Mouse (Mus musculus): Measurements from ENCODE around the gene Gm10295.

The Gm10295 gene

GRCm38 (mm10) chr7:71351364-71351763 lies at the start of gene Gm10295:
Gene Gm10295, minus strand, starts transcription at chr7:71351485.
- peak; percentile 52 for DNase-seq (ENCODE audit: low read depth, low spot score)

- DNase-seq (ENCODE audit: low read depth, low spot score), result peak; percentile 55
Observed at GRCm38 (mm10) chr7:71401032-71401431, 49.7 kb upstream of the Gm10295 start.

GRCm38 (mm10) chr7:71399891-71400632 lies 48.8 kb upstream of the Gm10295 start:
- no peak for DNase-seq (ENCODE audit: low read depth, low spot score)

GRCm38 (mm10) chr7:71398959-71399756 lies 47.9 kb upstream of the Gm10295 start:
- no peak for DNase-seq (ENCODE audit: low read depth, low spot score)

- DNase-seq (ENCODE audit: low read depth, low spot score), result no peak
Observed at GRCm38 (mm10) chr7:71398389-71398788, 47.1 kb upstream of the Gm10295 start.

GRCm38 (mm10) chr7:71392795-71393341 lies 41.6 kb upstream of the Gm10295 start:
- DNase-seq (ENCODE audit: low read depth, low spot score), result no peak

GRCm38 (mm10) chr7:71391333-71391732 lies 40.0 kb upstream of the Gm10295 start:
- DNase-seq (ENCODE audit: low read depth, low spot score), result no peak

GRCm38 (mm10) chr7:71390291-71390690 lies 39.0 kb upstream of the Gm10295 start:
- DNase-seq (ENCODE audit: low read depth, low spot score), result no peak

- DNase-seq (ENCODE audit: low read depth, low spot score), result no peak
Observed at GRCm38 (mm10) chr7:71386050-71386449, 34.8 kb upstream of the Gm10295 start.

- DNase-seq (ENCODE audit: low read depth, low spot score), result no peak
Observed at GRCm38 (mm10) chr7:71384921-71385320, 33.6 kb upstream of the Gm10295 start.

- DNase-seq (ENCODE audit: low read depth, low spot score), result peak; percentile 75
Observed at GRCm38 (mm10) chr7:71383341-71384130, 32.3 kb upstream of the Gm10295 start.

- DNase-seq (ENCODE audit: low read depth, low spot score), result no peak
Observed at GRCm38 (mm10) chr7:71379826-71380825, 28.8 kb upstream of the Gm10295 start.

GRCm38 (mm10) chr7:71378812-71379760 lies 27.8 kb upstream of the Gm10295 start:
- DNase-seq (ENCODE audit: low read depth, low spot score), result peak; percentile 68

- no peak for DNase-seq (ENCODE audit: low read depth, low spot score)
Observed at GRCm38 (mm10) chr7:71377983-71378382, 26.7 kb upstream of the Gm10295 start.

- DNase-seq (ENCODE audit: low read depth, low spot score), result peak; percentile 54
Observed at GRCm38 (mm10) chr7:71374059-71374458, 22.8 kb upstream of the Gm10295 start.

GRCm38 (mm10) chr7:71371916-71372315 lies 20.6 kb upstream of the Gm10295 start:
- no peak for DNase-seq (ENCODE audit: low read depth, low spot score)

- no peak for DNase-seq (ENCODE audit: low read depth, low spot score)
Observed at GRCm38 (mm10) chr7:71370746-71371145, 19.5 kb upstream of the Gm10295 start.

GRCm38 (mm10) chr7:71370128-71370527 lies 18.8 kb upstream of the Gm10295 start:
- DNase-seq (ENCODE audit: low read depth, low spot score), result no peak

- no peak for DNase-seq (ENCODE audit: low read depth, low spot score)
Observed at GRCm38 (mm10) chr7:71368543-71369181, 17.4 kb upstream of the Gm10295 start.

Data from mesoderm, embryonic 11.5 days (tissue).